Mouse (Mus musculus): ENCODE measurements around the gene Sh3bp4.

Sh3bp4 gene

DNA sequence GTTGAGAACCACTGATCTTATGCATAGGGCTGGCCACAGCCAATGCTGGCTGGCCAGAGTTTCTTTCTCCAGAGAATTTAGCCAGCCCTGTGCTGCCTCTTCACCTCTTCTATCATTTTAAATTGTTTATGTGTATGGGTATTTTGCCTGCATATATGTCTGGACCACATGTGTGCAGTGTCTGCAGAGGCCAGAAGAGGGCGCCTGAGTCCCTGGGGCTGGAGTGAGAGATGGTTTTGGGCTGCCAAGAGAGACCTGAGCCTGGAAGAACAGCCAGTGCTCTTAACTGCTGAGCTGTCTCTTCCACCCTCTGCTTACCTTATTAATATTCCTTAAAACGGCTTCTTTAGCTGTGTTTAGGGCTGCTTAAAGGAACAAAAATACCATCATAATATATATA is 105.1 kb downstream of the Sh3bp4 start:
- in situ Hi-C loops (cut with MboI; ENCODE audit: low sequenced_read_pairs) = no loop called here

DNA sequence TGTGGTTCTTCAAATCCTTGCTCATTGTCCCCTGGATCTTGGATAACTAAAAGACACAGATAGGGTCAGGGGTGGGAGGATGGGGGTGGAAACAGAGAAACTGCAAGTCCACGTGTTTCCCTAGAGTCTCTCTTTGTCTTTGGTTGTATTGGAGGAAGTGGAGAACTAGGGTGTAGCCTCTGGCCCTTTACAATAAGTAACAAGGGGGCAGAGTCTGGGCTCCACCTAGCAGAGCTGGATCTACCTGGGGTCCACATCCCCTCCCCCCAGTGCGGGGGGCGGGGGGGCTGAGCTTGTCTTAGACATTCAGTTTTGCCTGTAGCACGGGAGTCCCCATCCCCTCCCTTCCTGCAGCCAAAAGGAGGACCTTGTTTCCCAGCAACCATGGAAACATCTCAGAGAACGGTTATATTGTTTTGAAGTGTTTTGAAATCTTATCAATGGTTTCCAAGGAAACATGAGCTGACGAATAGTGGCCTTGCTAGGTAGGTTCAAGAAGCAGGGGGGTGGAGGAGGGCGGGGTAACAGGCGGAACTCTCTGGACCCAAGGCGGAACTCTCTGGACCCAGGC is 113.1 kb downstream of the Sh3bp4 start:
- in situ Hi-C loops (cut with MboI; ENCODE audit: low sequenced_read_pairs) = no loop called here

DNA sequence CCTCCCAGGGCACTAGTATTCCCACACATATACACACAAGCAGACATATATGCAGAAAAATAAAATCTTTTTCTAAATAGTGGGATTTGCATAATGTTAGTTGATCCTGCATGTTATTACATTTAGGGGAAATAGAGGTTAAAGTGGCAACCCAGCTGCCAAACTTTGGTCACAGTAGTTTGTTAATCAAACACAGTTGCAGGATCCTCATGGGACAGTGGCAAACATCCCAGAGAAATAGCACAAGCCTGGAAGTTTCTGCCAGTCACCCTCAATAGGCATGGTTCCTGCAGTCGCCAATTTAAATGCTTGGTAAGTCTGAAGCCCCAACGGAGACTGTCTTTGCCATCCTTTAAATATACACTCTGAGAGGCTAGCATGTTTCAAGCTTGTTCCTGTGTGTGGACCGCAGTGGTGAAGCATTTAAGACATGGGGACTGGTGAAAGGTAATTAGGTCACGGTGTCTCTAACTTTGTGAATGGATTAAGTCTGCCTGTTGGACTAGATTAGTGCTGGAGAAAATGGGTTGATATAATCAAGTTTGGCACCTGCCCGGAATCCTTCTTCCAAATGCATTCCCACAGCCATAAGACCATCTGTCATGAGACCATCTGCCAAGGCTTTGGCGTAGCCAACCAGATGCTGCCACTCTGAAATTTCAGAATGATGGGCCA is 114.0 kb downstream of the Sh3bp4 start:
- in situ Hi-C loops (cut with MboI; ENCODE audit: low sequenced_read_pairs) = no loop called here

DNA sequence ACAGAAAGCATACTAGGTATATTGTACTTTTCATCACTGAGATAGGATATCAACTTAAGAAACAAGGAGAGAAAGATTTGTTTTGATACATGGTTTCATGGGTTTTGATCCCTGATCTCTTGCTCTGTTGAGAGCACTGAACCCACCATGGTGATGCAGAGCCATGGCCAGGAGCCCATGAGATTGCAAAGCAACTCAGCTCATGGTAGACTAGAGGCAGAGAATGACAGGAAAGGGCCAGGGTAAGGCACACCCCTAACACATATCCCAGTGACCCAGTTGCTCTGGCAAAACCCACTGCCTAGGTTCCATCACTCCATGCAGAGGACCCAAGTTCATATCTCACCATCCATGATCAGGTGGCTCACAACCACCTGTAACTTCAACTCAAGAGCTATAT is 114.6 kb downstream of the Sh3bp4 start:
- in situ Hi-C loops (cut with MboI; ENCODE audit: low sequenced_read_pairs) = no loop called here

DNA sequence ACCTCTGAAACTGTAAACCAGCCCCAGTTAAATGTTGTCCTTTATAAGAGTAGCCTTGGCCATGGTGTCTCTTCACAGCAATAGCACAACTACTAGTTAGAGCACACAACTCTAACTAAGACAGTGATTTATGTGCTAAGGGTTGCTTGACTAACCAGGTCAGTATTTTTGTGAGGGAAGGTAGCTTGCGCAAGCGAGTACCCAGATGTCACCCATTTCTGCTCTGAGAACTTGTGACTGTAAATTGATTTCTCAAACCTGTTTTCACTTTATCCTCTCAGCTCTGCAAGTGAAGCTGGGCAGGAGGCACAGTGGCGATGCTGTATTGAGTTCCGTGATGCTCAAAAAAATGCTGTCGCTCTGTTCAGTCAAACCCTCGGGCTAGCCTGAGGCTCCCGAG is 117.2 kb downstream of the Sh3bp4 start:
- in situ Hi-C loops (cut with MboI; ENCODE audit: low sequenced_read_pairs) = no loop called here

DNA sequence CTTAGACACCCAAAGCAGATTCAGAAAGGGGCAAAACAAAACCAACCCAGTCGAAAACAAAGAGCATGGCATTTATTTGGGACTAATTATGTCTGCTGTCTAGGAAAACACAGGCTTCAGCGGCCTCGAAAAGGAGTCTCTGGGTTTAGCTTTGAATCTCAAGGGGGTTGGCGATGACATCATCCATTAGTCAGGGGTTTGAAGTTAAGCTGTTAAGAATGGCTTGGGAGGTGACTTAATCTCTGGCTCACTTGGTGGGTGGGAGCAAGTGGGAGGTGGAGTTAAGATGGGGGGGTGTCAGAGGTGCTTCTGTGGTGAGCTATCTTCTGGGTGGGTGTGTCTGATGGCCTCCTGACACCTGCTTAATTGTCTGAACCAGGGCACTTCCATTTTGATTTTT is 117.9 kb downstream of the Sh3bp4 start:
- in situ Hi-C loops (cut with MboI; ENCODE audit: low sequenced_read_pairs) = no loop called here

DNA sequence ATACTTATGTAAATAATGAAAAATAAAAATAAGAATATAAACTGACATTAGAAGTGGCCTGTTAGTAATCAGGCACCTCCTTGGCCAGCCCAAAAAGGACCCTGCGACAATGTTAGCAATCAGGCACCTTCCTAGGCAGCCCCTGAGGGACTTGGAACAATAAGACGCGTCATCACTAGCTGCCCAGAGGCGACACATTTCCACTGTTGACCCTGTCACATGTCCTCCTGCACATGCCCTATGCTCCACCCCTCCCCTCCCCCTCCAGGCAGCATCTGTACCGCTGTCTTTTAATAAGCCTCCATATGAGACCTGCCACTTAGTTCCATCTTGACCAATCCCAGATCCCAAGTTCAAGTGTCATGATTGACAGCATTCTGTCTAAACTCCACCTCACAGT is 119.0 kb downstream of the Sh3bp4 start:
- in situ Hi-C loops (cut with MboI; ENCODE audit: low sequenced_read_pairs) = no loop called here

DNA sequence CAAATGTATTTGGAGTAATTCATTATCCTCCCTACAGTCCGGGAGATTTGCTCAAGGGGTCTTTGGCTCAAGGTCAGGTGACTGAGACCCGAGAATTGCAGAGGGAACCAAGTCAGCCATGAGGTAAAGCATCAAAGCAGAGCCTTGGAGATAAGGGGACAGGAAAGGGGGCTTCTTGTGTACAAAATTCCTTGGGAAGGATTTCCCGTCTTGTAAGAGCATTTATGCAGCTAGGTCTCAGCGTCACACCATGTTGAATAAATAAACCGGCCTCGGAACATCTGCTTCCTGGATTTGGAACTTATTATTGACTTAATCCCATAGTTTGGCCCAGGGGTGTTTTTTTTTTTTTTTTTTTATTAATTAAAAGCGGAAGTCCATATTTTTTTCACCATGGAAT is 120.4 kb downstream of the Sh3bp4 start:
- in situ Hi-C loops (cut with MboI; ENCODE audit: low sequenced_read_pairs) = no loop called here

DNA sequence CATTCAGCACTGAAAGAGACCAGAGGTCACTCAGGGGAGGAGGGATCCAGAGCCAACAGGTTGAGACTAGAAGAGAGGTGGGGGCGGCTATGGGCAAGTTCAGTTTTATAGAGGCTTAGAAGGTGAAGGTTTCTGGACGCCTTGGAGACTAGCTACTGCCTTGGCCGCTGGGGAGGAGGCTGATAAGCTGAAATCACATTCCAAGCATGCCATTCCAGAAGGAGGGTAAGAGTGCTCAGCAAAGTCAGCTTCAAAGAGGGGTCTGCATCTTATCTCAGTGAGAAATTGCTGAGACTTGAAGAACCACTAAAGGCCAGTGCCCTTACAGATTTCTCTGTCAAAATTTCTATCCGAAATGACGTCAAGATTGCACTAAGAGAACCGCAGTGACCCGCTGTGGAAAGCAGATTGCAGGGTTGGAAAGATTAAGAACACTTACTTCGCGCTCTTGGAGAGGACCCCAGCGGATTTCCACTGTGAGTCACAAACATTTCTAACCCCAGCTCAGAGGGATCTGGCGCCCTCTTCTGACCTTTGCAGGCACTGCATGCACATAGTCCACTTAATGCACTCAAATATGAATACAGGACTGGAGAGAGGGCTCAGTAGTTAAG is 121.0 kb downstream of the Sh3bp4 start:
- in situ Hi-C loops (cut with MboI; ENCODE audit: low sequenced_read_pairs) = no loop called here

DNA sequence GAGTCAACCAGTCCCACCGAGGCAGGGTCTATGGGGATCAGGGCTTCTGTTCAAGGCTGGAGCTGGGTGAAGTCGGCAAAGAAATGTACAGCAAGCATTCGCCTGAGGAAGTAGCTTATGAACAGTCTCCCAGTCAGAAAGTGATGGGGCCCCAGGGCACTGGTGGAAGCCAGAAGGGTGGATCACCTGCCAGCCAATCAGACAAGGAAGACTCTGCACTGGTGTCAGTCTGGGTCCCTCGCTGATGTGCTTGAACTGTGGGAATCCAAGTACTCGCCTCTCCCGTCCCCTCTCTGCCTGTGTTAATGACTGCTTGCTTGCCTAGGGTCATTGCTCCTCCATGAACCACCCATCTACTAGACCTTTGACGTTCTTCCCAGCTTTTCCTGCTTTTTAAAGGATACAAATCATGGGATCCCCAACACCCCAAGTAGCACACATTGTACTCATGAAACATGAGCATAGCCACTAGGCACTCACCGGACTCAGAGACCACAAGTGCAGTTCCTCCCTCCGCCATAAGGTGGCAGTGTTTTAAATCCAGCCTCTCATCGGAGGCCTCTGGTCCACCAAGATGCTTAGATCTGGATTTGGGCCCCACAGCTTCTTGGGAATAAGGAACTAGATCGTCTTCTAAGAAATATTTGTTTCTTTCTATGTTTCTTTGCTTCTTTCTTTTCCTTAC is 122.5 kb downstream of the Sh3bp4 start:
- in situ Hi-C loops (cut with MboI; ENCODE audit: low sequenced_read_pairs) = no loop called here

DNA sequence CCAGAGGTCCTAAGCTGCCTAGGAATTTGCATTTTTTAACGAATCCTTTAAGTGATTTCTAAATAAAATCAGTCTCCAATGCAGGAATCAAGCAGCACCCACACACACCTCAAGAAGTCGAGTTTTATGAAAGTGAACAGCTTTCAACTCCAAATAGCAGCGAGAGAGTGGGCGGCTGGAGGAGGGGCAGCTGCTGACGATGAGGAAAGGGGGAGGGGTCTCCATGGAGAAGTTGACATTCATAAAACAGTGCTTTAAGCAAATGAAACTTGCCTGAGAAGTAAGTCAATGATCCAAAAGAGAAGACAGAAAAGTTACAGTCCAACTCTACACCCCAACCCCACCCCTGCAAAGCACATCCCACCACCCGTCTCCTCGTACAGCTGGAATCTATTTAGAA is 123.4 kb downstream of the Sh3bp4 start:
- in situ Hi-C loops (cut with MboI; ENCODE audit: low sequenced_read_pairs) = no loop called here

DNA sequence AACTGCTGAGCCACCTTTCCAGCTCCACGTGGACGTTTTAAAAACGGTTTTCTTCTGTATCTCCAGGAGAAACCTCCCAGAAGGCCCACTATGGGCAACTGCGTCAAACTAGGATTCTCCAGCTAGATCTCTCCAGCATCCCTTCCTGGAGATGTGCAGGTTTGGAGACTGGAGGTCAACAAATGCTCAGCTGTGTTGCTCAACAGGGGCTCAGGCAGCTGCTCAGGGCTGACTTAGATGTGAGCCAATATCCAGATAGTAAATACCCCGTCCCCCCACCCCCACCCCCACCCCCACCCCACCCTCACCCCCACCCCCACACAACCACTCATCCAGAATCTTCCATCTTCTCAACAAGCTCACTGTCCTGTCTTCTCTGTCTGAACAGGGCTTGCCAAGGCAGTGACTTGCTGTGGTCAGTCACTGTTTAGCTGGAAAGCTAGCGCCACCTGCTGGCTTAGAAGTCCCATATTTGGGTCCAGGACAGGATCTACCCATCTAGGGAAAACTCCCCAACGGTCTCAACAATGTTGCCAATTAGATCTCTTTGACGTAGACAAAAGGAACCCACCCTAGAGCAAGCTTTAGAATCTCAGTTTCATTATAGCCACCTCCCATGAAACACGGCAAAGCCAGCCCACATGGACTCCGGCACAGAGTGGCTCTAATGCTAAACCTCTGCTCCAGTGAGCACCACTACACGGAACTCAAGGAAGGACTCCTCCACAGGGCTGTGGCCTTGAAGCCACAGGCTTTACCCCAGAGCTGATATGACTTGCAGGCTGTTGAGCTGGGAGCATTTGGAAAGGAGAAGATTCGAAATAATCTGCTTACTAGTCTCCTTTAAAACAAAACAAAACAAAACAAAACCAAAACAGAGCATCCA is 125.9 kb downstream of the Sh3bp4 start:
- in situ Hi-C loops (cut with MboI; ENCODE audit: low sequenced_read_pairs) = no loop called here

Data from CH12F3 (cell line).